Comparison of ENCODE assay signal across 8 mouse cellular contexts in genomic region chr12:82497866-82498631, GRCm38 (mm10).
A peak's percentile ranks its signal among the peaks of the same experiment; 100 is the strongest.
DNase-seq lines count a peak whose midpoint lies in the region; ATAC-seq and TF ChIP-seq lines count a peak whose summit lies in the region.

No protein-coding gene starts in this region.

- peak; percentile 41 for TF ChIP-seq CTCF in E14TG2a.4 (conservative IDR thresholded peaks at IDR 0.05; ENCODE audit: low read length)
- peak; percentile 81 for TF ChIP-seq CTCF in heart, postnatal 0 days (IDR thresholded peaks at IDR 0.05; ENCODE audit: low read depth)

- peak; percentile 62 for DNase-seq in heart, postnatal 0 days (ENCODE audit: low spot score)
- peak; percentile 66 for DNase-seq in layer of hippocampus, adult 11-12 months (ENCODE audit: low spot score)
- peak; percentile 81 to 83 for DNase-seq in right cerebral cortex, adult 2 months (ENCODE audit: low spot score in 2 of 2)
- DNase-seq in B cell, adult 2 months = no peak

- no peak overlapping the region for H3K4me3 ChIP-seq in E14TG2a.4 (replicated peaks; ENCODE audit: low read length)
- peak overlapping the region; percentile 29; the same call in 1 of the 2 replicates for H3K4me3 ChIP-seq in brown adipose tissue, adult 24 weeks (ENCODE audit: insufficient read depth, low read depth, low read length)
- H3K4me3 ChIP-seq in forebrain, embryonic 12.5 days (replicated peaks) = peak overlapping the region; percentile 19
- no peak overlapping the region for H3K4me3 ChIP-seq in heart, postnatal 0 days (ENCODE audit: low read depth, low read length)
- H3K4me3 ChIP-seq in lung, embryonic 16.5 days (ENCODE audit: low read length) = peak overlapping the region; percentile 11; the same call in 1 of the 2 replicates

- H3K9me3 ChIP-seq in E14TG2a.4 (ENCODE audit: low read length) = no peaks in the 10 kb centered on the region
- H3K9me3 ChIP-seq in forebrain, embryonic 12.5 days = no peaks in the 10 kb centered on the region
- H3K9me3 ChIP-seq in heart, postnatal 0 days (replicated peaks; ENCODE audit: control insufficient read depth, low read length) = no peaks in the 10 kb centered on the region
- no peaks in the 10 kb centered on the region for H3K9me3 ChIP-seq in lung, embryonic 16.5 days (ENCODE audit: control insufficient read depth, low read length)

- TF ChIP-seq EP300 in heart, postnatal 0 days (IDR thresholded peaks at IDR 0.05; ENCODE audit: low read depth) = no peak

- 17% methylated on average over 11 of the region's 11 CpGs for WGBS in forebrain, embryonic 12.5 days
- 41% methylated on average over 11 of the region's 11 CpGs for WGBS in heart, postnatal 0 days
- 35% methylated on average over 11 of the region's 11 CpGs for WGBS in lung, embryonic 16.5 days

- H3K27me3 ChIP-seq in E14TG2a.4 (ENCODE audit: insufficient read depth, low read length) = no peaks in the 10 kb centered on the region
- H3K27me3 ChIP-seq in forebrain, embryonic 12.5 days = no peaks in the 10 kb centered on the region
- H3K27me3 ChIP-seq in heart, postnatal 0 days (ENCODE audit: control insufficient read depth, insufficient read depth, low read length) = no peaks in the 10 kb centered on the region
- H3K27me3 ChIP-seq in lung, embryonic 16.5 days (ENCODE audit: control insufficient read depth, insufficient read depth, low read depth, low read length) = no peaks in the 10 kb centered on the region

- no peak overlapping the region for H3K27ac ChIP-seq in brown adipose tissue, adult 24 weeks (replicated peaks; ENCODE audit: low read depth, low read length)
- H3K27ac ChIP-seq in forebrain, embryonic 12.5 days = no peak overlapping the region
- no peak overlapping the region for H3K27ac ChIP-seq in heart, postnatal 0 days (ENCODE audit: low read depth)
- H3K27ac ChIP-seq in lung, embryonic 16.5 days (ENCODE audit: low read length) = no peak overlapping the region

- peak; percentile 57; the same call in 1 of the 2 replicates for ATAC-seq in forebrain, embryonic 12.5 days (ENCODE audit: low FRiP score)
- ATAC-seq in heart, postnatal 0 days (ENCODE audit: insufficient read depth, low read depth) = no peak; the same call in 1 of the 2 replicates
- ATAC-seq in lung, embryonic 16.5 days (ENCODE audit: low read depth) = peak; percentile 49; the same call in 1 of the 2 replicates

- no peaks in the 10 kb centered on the region for H3K4me1 ChIP-seq in E14TG2a.4 (replicated peaks; ENCODE audit: low read depth, low read length)
- H3K4me1 ChIP-seq in brown adipose tissue, adult 24 weeks (ENCODE audit: control insufficient read depth, insufficient read depth, insufficient read length, low read length) = no peaks in the 10 kb centered on the region
- H3K4me1 ChIP-seq in forebrain, embryonic 12.5 days = peaks cover 6% of the 10 kb centered on the region; the same call in 1 of the 2 replicates
- H3K4me1 ChIP-seq in heart, postnatal 0 days (ENCODE audit: control insufficient read depth, insufficient read depth) = no peaks in the 10 kb centered on the region
- no peaks in the 10 kb centered on the region for H3K4me1 ChIP-seq in lung, embryonic 16.5 days (replicated peaks; ENCODE audit: control insufficient read depth, insufficient read depth, low read length)

- no peaks in the 10 kb centered on the region for H3K36me3 ChIP-seq in E14TG2a.4 (ENCODE audit: insufficient read depth, low read length)
- H3K36me3 ChIP-seq in forebrain, embryonic 12.5 days (replicated peaks) = no peaks in the 10 kb centered on the region
- no peaks in the 10 kb centered on the region for H3K36me3 ChIP-seq in heart, postnatal 0 days (replicated peaks; ENCODE audit: control insufficient read depth, insufficient read depth, low read length)
- no peaks in the 10 kb centered on the region for H3K36me3 ChIP-seq in lung, embryonic 16.5 days (ENCODE audit: control insufficient read depth, insufficient read depth, low read length)

- H3K4me2 ChIP-seq in forebrain, embryonic 12.5 days = peak overlapping the region; percentile 53
- H3K4me2 ChIP-seq in heart, postnatal 0 days (ENCODE audit: low read depth, low read length) = peak overlapping the region; percentile 32; the same call in 1 of the 2 replicates
- H3K4me2 ChIP-seq in lung, embryonic 16.5 days (ENCODE audit: low read depth, low read length) = peak overlapping the region; percentile 34

- H3K9ac ChIP-seq in forebrain, embryonic 12.5 days = peak overlapping the region; percentile 45; the same call in 1 of the 2 replicates
- no peak overlapping the region for H3K9ac ChIP-seq in heart, postnatal 0 days (replicated peaks; ENCODE audit: low read depth, low read length)
- no peak overlapping the region for H3K9ac ChIP-seq in lung, embryonic 16.5 days (ENCODE audit: low read length)

Comparison
In these comparisons a context has a peak if more than half of its experiments do, and no peak if none do; other contexts are left out.
1. H3K4me3 ChIP-seq: peak in brown adipose tissue, adult 24 weeks (single experiment), forebrain, embryonic 12.5 days (single experiment) and lung, embryonic 16.5 days (single experiment); none in E14TG2a.4 (single experiment) and heart, postnatal 0 days (single experiment).
2. DNase-seq: peak in heart, postnatal 0 days (single experiment), layer of hippocampus, adult 11-12 months (single experiment) and right cerebral cortex, adult 2 months (2 of 2); none in B cell, adult 2 months (0 of 2).
3. Peak in every context shown above with its lines, with median percentiles within 50 percentile points of each other: H3K4me2 ChIP-seq.